Mouse (Mus musculus) spleen, adult 2 months (tissue): ENCODE results near the gene Elmod3. TPM values are rescaled to one million over a fixed set of nuclear protein-coding genes. Genes with fewer than 3 reads are reported as not detected.

ENCODE experiments used
- DNase-seq, 2 experiments: peaks; one replicate each; pipeline versions ENCODE4 v3.0.0 to v3.0.0-alpha.2; 2012 to 2021; ENCODE audit warnings: low spot score in 2 of 2, low read depth in 1 of 2
- H3K27ac ChIP-seq: fragments of 200-500 bp; 2 replicates; pipeline ENCODE4 v1.5.1; 2012; ENCODE audit warnings: low read length, inconsistent platforms; ENCODE audit not compliant: insufficient read depth
- H3K27me3 ChIP-seq: fragments of 200-500 bp; 2 replicates; pipeline ENCODE4 v1.6.1; 2012; ENCODE audit warnings: mild to moderate bottlenecking, moderate library complexity, low read length, inconsistent platforms; ENCODE audit not compliant: control insufficient read depth, insufficient read depth
- H3K36me3 ChIP-seq: fragments of 200-500 bp; 2 replicates; pipeline ENCODE4 v1.6.1; 2012; ENCODE audit warnings: mild to moderate bottlenecking, low read length, inconsistent platforms; ENCODE audit not compliant: control insufficient read depth, insufficient read depth
- H3K4me1 ChIP-seq: fragments of 200-500 bp; 2 replicates; pipeline ENCODE4 v1.6.1; 2011; ENCODE audit warnings: inconsistent platforms; ENCODE audit not compliant: control insufficient read depth, insufficient read depth, insufficient read length
- H3K4me3 ChIP-seq: fragments of 200-500 bp; 2 replicates; pipeline ENCODE4 v1.5.1; 2011; ENCODE audit warnings: mild to moderate bottlenecking, inconsistent platforms; ENCODE audit not compliant: insufficient read depth, insufficient read length; ENCODE audit errors: extremely low read depth
- CTCF ChIP-seq: fragments of 200-500 bp; IDR thresholded peaks from 2 replicates; pipeline ENCODE4 v1.5.1; 2011; ENCODE audit warnings: mild to moderate bottlenecking, inconsistent platforms; ENCODE audit not compliant: insufficient read depth, insufficient read length, insufficient replicate concordance; ENCODE audit errors: extremely low read depth
- POLR2A ChIP-seq: fragments of 200-500 bp; IDR thresholded peaks from 2 replicates; pipeline ENCODE4 v1.6.1; 2011; ENCODE audit warnings: low read depth, low read length, inconsistent platforms
- WGBS: fragments of 180-500 bp; shearing (Covaris S2); methylation state at CpG from one replicate; pipeline ENCODE4 v1.1.7; 2018; 5-methylcytosine and 5-hydroxymethylcytosine counted together
- polyA plus RNA-seq: library from polyadenylated mRNA; depleted of rRNA; stranded (reverse); fragments of >200 nt; gene quantifications from 2 replicates; pipeline ENCODE4 v1.2.3, GENCODE M21; 2012

Gene Elmod3
- polyA plus RNA-seq, 1 experiment: 12.2 TPM

- WGBS: 82% methylated on average over 4 of the region's 4 CpGs
Observed at GRCm38 (mm10) chr6:72527070-72527469, 71.1 kb downstream of the Elmod3 start.

DNA sequence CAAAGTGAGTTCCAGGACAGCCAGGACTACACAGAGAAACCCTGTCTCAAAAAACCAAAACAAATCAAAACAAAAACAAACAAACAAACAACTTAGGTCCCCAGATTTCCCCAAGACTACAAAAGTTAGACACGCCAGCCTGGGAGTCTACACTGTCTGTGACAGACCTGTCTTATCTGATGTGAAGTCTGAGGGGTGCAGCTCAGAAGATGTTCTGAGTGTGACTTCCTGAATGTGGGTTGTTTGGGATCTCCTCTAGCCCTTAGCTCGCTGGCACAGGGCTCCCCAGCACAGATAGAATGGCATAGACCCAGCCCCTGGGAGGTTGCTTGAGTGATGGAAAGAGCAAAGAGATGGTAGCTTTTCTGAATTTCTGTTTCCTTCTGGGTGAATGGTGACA, 74.1 kb downstream of the Elmod3 start:
- H3K36me3 ChIP-seq: no peaks in the 10 kb centered on the region
- no peaks in the 10 kb centered on the region for H3K27me3 ChIP-seq
- 60% methylated on average over 2 of the region's 2 CpGs for WGBS
- no peak overlapping the region for H3K4me3 ChIP-seq
- TF ChIP-seq POLR2A: no peak
- no peak for TF ChIP-seq CTCF
- DNase-seq: no peak
- H3K4me1 ChIP-seq: peaks cover 8% of the 10 kb centered on the region; the same call in 1 of the 2 replicates
- H3K27ac ChIP-seq: no peak overlapping the region

More at GRCm38 (mm10) chr6:72527070-72527469, 71.1 kb downstream of the Elmod3 start:
- H3K27me3 ChIP-seq: no peaks in the 10 kb centered on the region
- no peaks in the 10 kb centered on the region for H3K36me3 ChIP-seq
- no peak for TF ChIP-seq POLR2A
- no peak for TF ChIP-seq CTCF
- no peak overlapping the region for H3K27ac ChIP-seq
- H3K4me3 ChIP-seq: no peak overlapping the region
- DNase-seq: no peak
- H3K4me1 ChIP-seq: no peaks in the 10 kb centered on the region

DNA sequence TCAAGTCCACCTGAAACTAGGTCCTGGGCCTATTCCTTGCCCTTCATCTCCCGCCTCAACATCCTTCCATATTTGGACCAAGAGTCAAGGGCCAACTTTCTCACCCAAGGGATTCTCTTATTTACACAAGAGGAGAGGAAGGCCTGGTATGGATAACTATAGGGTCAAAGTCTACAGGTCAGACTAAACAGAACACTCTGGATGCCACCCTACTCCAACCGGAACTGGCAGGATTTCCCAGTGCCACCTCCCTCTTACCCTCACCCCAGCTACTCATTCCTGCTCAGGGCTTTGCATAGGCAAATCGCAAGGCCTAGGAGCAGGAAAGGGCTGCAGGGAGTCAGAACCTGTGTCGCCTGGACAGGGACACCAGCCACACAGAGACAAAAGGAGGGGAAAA, 75.0 kb downstream of the Elmod3 start:
- no peaks in the 10 kb centered on the region for H3K27me3 ChIP-seq
- no peak overlapping the region for H3K4me3 ChIP-seq
- H3K27ac ChIP-seq: no peak overlapping the region
- TF ChIP-seq CTCF (no peak), POLR2A (no peak)
- WGBS: 97% methylated on average over 4 of the region's 4 CpGs
- DNase-seq: no peak
- no peaks in the 10 kb centered on the region for H3K36me3 ChIP-seq
- peaks cover 8% of the 10 kb centered on the region; the same call in 1 of the 2 replicates for H3K4me1 ChIP-seq

DNA sequence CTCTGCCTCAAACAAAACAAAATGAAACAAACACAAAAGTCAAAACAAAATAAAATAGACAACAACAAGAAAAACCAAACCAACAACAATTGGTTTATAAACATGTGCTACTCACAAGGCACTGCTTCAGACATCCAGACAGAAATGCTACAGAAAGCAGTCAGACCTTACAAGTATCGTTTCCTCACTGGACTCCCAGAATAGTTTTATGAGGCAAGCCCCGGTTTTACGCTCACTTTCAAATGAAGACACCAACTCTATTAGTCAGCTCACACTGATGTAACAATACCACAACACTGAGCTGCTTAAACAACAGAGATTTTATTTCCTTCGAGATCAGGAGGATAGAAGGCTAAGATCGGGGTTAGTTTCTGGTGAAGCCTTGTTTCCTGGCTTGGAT, 75.9 kb downstream of the Elmod3 start:
- WGBS: 72% methylated on average over 5 of the region's 5 CpGs
- Histone ChIP-seq H3K36me3 (no peaks in the 10 kb centered on the region), H3K4me3 (no peak overlapping the region), H3K27me3 (no peaks in the 10 kb centered on the region), H3K27ac (no peak overlapping the region), H3K4me1 (peaks cover 8% of the 10 kb centered on the region; the same call in 1 of the 2 replicates)
- no peak for TF ChIP-seq POLR2A
- TF ChIP-seq CTCF: no peak
- DNase-seq: no peak

DNA sequence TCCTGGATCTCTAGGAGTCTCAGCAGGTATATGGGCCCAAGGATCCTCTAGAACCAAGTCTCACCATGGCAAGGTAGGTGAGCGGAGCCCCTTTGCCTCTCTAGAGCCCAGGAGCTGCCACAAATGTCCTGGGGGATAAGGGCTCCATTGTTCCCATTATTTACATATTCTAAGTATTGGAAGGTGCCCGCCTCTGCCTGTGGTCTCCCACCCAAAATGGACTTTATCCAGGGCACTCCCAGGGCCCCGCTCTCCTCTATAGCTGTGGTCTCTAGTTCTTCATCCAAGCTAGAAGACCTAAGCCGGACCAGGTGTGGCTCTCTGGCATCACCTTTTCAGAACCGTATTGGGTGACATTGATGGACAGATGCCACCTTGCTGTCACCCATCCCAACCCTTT, 76.6 kb downstream of the Elmod3 start, which contains the start of gene Sh2d6:
Gene Sh2d6 (minus strand): TSS at position 101 of the 400 bp plus-strand sequence.
- no peaks in the 10 kb centered on the region for H3K27me3 ChIP-seq
- no peak within 1 kb of the TSS for H3K4me3 ChIP-seq
- H3K4me1 ChIP-seq: peaks cover 8% of the 10 kb centered on the region; the same call in 1 of the 2 replicates
- no peaks in the 10 kb centered on the region for H3K36me3 ChIP-seq
- no peak within 1 kb of the TSS for H3K27ac ChIP-seq
- 90% methylated on average over 5 of the region's 5 CpGs for WGBS
- no peak for TF ChIP-seq POLR2A
- no peak for TF ChIP-seq CTCF
- DNase-seq: no peak

DNA sequence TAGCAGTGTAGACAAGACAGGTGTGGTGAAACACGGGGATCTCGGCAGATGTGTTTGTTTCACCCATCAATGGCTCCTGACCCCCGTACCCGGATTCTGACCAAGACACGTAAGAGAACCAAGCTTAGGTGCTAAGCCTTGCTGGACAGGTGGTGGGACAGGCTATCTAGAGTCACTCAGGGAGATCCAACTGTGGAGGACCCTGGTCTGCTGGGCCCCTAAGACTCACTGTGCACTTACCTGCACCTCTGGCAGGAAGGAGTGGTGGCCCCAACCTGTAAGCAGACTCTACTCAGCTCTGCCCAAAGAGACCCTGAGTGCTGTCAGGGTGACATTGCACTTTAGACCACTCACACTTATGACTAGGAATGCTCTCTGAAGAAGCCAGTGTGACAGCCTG, 77.3 kb downstream of the Elmod3 start:
- DNase-seq: no peak
- 96% methylated on average over 5 of the region's 5 CpGs for WGBS
- TF ChIP-seq CTCF (no peak), POLR2A (no peak)
- no peak overlapping the region for H3K27ac ChIP-seq
- no peaks in the 10 kb centered on the region for H3K36me3 ChIP-seq
- peaks cover 8% of the 10 kb centered on the region; the same call in 1 of the 2 replicates for H3K4me1 ChIP-seq
- no peaks in the 10 kb centered on the region for H3K27me3 ChIP-seq
- no peak overlapping the region for H3K4me3 ChIP-seq

DNA sequence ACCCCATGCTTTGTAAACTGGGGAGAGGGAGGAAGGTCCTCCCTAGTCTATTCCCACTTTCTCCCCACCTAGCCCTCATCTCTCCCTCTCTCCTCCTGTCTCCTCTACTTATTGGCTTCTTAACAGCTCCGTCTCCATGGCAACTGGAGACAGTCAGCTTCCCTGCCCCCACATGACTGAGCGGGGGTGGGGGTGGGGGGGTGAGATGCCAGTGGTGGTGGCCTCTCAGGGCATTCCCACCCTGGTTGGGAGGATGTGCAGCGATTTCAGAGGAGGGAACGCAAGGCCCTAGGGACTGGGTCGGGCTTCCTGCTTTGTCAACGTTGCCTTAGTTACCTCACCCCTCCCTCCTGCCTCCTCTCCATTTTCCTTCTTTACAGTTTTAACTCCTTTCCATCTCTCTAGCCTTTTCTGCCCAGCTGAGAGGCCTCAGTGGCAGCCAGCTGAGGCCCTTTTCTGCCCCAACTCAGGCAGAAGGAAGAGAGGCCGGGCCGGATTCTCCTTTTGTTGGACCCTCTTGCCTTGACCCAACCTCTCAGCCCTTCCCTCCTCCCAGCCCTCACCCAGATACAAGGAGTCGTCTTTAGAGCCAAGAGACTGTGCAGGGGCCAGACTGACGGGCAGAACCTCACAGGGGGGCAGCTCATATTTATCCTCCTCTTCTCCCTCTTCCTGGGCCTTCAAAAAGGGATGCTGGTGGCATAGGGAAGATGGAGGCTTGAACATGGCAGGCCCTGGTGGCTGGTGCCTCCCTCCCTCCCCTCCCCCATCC, 78.1 kb downstream of the Elmod3 start:
- H3K27me3 ChIP-seq: no peaks in the 10 kb centered on the region
- H3K4me3 ChIP-seq: no peak overlapping the region
- H3K4me1 ChIP-seq: peaks cover 8% of the 10 kb centered on the region; the same call in 1 of the 2 replicates
- 54% methylated on average over 10 of the region's 10 CpGs for WGBS
- DNase-seq: peak in 1 of 2 experiments; percentile 35
- no peak overlapping the region for H3K27ac ChIP-seq
- no peaks in the 10 kb centered on the region for H3K36me3 ChIP-seq
- no peak for TF ChIP-seq POLR2A
- TF ChIP-seq CTCF: no peak
